Mouse (Mus musculus) midbrain, embryonic 15.5 days (tissue): ENCODE data around the gene Ptpn22. TPM values are rescaled to one million over a fixed set of nuclear protein-coding genes. Genes with fewer than 3 reads are reported as not detected.

Experiments
- polyA plus RNA-seq: library from polyadenylated mRNA; unstranded; fragments of >200 nt; fragmentation: Nextera tagmentation; extraction: Ambion mirVana; gene quantifications from 2 replicates; pipeline ENCODE4 v1.2.1, GENCODE M21; 2015

The Ptpn22 gene
- polyA plus RNA-seq, 1 experiment from 2014 or later: 0.22 TPM

Other genes starting within 250 kb of the Ptpn22 start
- not detected in 2 replicates for gene Atg4a-ps, start 213.7 kb upstream of the Ptpn22 start, polyA plus RNA-seq
- 4.8 and 6.5 TPM in 2 replicates for gene Olfml3, start 121.8 kb upstream of the Ptpn22 start, polyA plus RNA-seq
- not detected in 2 replicates for gene Gm10964, start 120.4 kb upstream of the Ptpn22 start, polyA plus RNA-seq
- gene Hipk1, start 68.2 kb upstream of the Ptpn22 start, polyA plus RNA-seq: 13.0 and 13.2 TPM in 2 replicates
- gene Dclre1b, start 50.4 kb upstream of the Ptpn22 start, polyA plus RNA-seq: 20.4 and 24.1 TPM in 2 replicates
- gene Ap4b1, start 50.3 kb upstream of the Ptpn22 start, polyA plus RNA-seq: 24.4 and 24.5 TPM in 2 replicates
- gene Gm43064, start 50.2 kb upstream of the Ptpn22 start, polyA plus RNA-seq: 0.35 and 0.47 TPM in 2 replicates
- gene Bcl2l15, start 27.2 kb upstream of the Ptpn22 start, polyA plus RNA-seq: 0.18 and 0.32 TPM in 2 replicates
- gene Rsbn1, start 54.3 kb downstream of the Ptpn22 start, polyA plus RNA-seq: 22.8 and 23.0 TPM in 2 replicates
- gene Phtf1, start 108.3 kb downstream of the Ptpn22 start, polyA plus RNA-seq: 25.0 and 26.2 TPM in 2 replicates